Mouse (Mus musculus): ENCODE measurements at regions not wholly inside any gene's neighbourhood (a gene's known extent, or its start where the extent isn't known, plus 50 kb on each side); places are given as distances from the start of the nearest gene placed in this dataset.
A peak's percentile ranks its signal among the peaks of the same experiment; 100 is the strongest.

GRCm38 (mm10) chr13:58495390-58496073 is 92.4 kb upstream of the Hnrnpk start:
- intact Hi-C loops (cut with DNase I), result no loop called here
- DNase-seq, result peak in 1 of 2 experiments; percentile 8

GRCm38 (mm10) chr13:58494726-58495125 is 91.6 kb upstream of the Hnrnpk start:
- intact Hi-C loops (cut with DNase I), result no loop called here
- DNase-seq, result no peak

- DNase-seq, result no peak
- intact Hi-C loops (cut with DNase I), result no loop called here
These were observed 87.7 kb upstream of the Hnrnpk start for GRCm38 (mm10) chr13:58490829-58491228.

GRCm38 (mm10) chr13:58485011-58485410 is 81.9 kb upstream of the Hnrnpk start:
- DNase-seq, result no peak
- intact Hi-C loops (cut with DNase I), result no loop called here

- no peak for DNase-seq
- intact Hi-C loops (cut with DNase I), result no loop called here
These were observed 79.6 kb upstream of the Hnrnpk start for GRCm38 (mm10) chr13:58482701-58483100.

GRCm38 (mm10) chr13:58480928-58481598 is 77.9 kb upstream of the Hnrnpk start:
- intact Hi-C loops (cut with DNase I), result no loop called here
- DNase-seq, result no peak

GRCm38 (mm10) chr13:58480388-58480927 is 77.3 kb upstream of the Hnrnpk start:
- intact Hi-C loops (cut with DNase I), result no loop called here
- no peak for DNase-seq

GRCm38 (mm10) chr13:58478438-58478837 is 75.3 kb upstream of the Hnrnpk start:
- DNase-seq, result no peak
- intact Hi-C loops (cut with DNase I), result no loop called here

- intact Hi-C loops (cut with DNase I), result no loop called here
- no peak for DNase-seq
These were observed 74.1 kb upstream of the Hnrnpk start for GRCm38 (mm10) chr13:58477253-58477652.

- intact Hi-C loops (cut with DNase I), result no loop called here
- DNase-seq, result no peak
These were observed 73.1 kb upstream of the Hnrnpk start for GRCm38 (mm10) chr13:58476033-58476830.

- DNase-seq, result no peak
These were observed 72.4 kb upstream of the Hnrnpk start for GRCm38 (mm10) chr13:58475495-58475894.

GRCm38 (mm10) chr13:58472455-58472854 is 69.3 kb upstream of the Hnrnpk start:
- intact Hi-C loops (cut with DNase I), result no loop called here
- no peak for DNase-seq

More at GRCm38 (mm10) chr13:58475495-58475894, 72.4 kb upstream of the Hnrnpk start:
- intact Hi-C loops (cut with DNase I), result no loop called here

GRCm38 (mm10) chr13:58471704-58472103 is 68.6 kb upstream of the Hnrnpk start:
- no peak for DNase-seq
- intact Hi-C loops (cut with DNase I), result no loop called here

GRCm38 (mm10) chr13:58469731-58470130 is 66.6 kb upstream of the Hnrnpk start:
- no peak for DNase-seq
- intact Hi-C loops (cut with DNase I), result no loop called here

GRCm38 (mm10) chr13:58467097-58467642 is 64.0 kb upstream of the Hnrnpk start:
- intact Hi-C loops (cut with DNase I), result no loop called here
- DNase-seq, result no peak

- intact Hi-C loops (cut with DNase I), result no loop called here
- DNase-seq, result no peak
These were observed 62.3 kb upstream of the Hnrnpk start for GRCm38 (mm10) chr13:58465206-58466104.
